Mouse (Mus musculus) kidney, adult 10 weeks (tissue): ENCODE measurements around the gene Tnnc1. TPM values are rescaled to one million over a fixed set of nuclear protein-coding genes. Genes with fewer than 3 reads are reported as not detected.

ENCODE experiments used
- polyA plus RNA-seq: library from polyadenylated mRNA; stranded (reverse); fragments of 350-450 nt; fragmentation: Illumina TruSeq; extraction: RNeasy Lipid Tissue Mini Kit (QIAGEN cat#74804); gene quantifications from one replicate; pipeline ENCODE4 v1.2.3, GENCODE M21; 2014; ENCODE audit warnings: low read depth, low replicate concordance

Gene Tnnc1
- polyA plus RNA-seq: not detected

DNA sequence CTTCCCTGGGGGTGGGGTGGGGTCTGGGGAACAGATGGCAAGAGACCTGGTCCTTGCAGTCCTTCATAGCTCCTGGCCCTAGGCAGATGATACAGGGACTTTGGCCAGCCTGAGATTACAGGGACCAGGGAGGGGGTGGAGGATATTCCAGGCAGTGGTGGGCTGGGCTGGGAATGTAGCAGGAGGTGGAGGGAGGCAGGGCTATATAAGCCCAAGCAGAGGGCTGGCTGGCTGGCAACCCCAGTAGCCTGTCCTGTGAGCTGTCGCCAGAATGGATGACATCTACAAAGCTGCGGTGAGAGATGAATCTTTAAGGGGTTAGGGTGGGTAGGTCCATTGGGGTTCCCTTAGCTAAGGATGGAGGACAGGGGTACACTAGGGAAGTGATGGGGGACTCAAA lies at the start of gene Tnnc1:
TSS of gene Tnnc1 (plus strand) at position 229 of the 400 bp plus-strand sequence.

DNA sequence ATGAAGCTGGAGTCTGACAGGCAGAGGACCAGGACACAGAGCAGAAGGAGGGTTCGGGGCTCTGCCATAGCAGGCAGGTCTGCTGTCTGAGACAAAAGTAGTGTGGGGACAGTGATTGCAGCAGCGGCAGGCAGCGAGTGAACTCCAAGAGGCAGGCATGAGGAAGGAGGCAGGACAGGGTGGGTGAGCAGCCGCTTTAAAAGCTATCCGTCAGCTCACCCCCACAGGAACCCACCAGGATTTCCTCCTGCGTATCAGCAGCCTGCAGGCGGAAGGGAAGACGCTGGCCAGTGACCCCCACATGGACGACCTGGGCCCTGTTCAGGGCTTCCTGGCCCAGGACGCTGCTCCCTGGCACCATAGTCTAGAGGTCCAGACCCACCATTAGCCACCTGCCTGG lies 39.7 kb upstream of the Tnnc1 start, which contains the start of gene Stab1:
TSS of gene Stab1 (minus strand) at position 217 of the 400 bp plus-strand sequence.

DNA sequence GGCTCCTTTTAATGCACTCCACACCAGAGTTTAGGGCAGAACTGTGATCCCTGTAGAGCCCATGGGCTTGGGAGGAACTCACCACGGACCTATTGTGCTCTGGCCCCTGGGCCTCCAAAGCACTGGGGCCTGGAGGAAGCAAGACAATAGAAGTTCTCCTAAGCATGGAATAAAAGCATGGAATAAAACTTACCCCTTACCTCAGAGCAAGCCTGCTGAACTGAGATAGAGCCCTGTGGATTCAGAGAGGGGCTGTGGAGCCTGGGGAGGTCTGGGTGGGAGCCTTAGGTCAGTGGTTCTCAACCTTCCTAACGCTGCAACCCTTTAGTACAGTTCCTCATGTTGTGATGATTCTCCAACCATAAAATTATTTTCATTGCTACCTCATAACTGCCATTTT lies 8.7 kb downstream of the Tnnc1 start, which contains the start of gene Nisch:
TSS of gene Nisch (minus strand) at position 101 of the 400 bp plus-strand sequence.

DNA sequence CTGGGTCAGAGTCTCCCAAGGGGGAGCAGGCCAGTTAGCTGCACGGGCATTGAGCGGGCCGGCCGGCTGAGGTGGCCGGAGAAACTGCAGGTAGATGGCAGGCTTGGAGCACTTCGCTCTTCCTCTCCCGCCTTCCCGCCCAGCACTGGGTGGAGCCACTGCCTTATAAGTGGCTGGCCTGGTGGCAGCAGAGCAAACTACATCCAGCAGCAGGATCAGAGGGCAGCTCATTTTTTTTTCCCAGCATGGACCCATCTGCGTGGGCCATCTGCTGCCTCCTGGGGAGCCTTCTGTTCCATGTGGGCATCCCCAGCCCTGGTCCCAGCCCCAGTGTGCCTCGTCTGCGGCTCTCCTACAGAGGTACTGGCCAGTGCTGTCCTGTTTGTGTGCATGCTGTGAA lies 9.6 kb downstream of the Tnnc1 start, which contains the start of gene Sema3g:
TSS of gene Sema3g (plus strand) at position 195 of the 400 bp plus-strand sequence.

DNA sequence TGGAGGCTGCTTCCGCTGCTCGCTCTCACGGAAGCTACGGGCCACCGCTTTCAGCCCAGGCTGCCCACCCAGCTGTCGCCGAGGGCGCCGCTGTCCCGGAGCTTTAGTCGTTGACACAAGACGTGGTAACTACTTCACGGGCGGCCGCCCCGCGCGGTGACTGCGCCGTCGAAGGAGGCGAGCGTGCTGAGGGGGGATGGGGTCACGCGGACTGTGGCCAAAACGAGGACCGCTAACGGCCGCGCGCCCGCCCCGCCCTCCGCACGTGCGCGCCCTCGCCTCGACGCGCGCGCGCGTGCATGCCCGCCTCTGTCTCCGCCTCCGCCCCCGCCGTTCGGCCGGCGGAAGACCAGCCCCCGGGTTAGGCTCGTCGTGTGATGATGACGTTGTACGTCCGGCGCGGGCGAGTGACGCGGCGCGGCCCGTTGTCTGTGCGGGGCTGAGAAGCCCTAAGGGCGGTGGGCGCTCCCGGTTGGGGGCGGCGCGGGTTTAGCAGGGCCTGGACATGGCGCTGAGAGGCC lies 43.0 kb downstream of the Tnnc1 start, which contains the start of the genes Phf7 and Bap1:
TSS of gene Phf7 (minus strand) at position 234 of the 521 bp plus-strand sequence.
TSS of gene Bap1 (plus strand) at position 367 of the 521 bp plus-strand sequence.

Other genes with a start within 250 kb of the Tnnc1 start
- 76.0 TPM for gene Glt8d1, start 206.9 kb upstream of the Tnnc1 start, polyA plus RNA-seq
- 429 TPM for gene Spcs1, start 206.6 kb upstream of the Tnnc1 start, polyA plus RNA-seq
- gene Pbrm1, start 189.2 kb upstream of the Tnnc1 start, polyA plus RNA-seq: 62.8 TPM
- 90.1 TPM for gene Gnl3, start 189.2 kb upstream of the Tnnc1 start, polyA plus RNA-seq
- gene Smim4, start 79.4 kb upstream of the Tnnc1 start, polyA plus RNA-seq: 24.4 TPM
- 1.1 TPM for gene Nt5dc2, start 77.3 kb upstream of the Tnnc1 start, polyA plus RNA-seq
- gene Stab1, start 39.7 kb upstream of the Tnnc1 start, polyA plus RNA-seq: 0.97 TPM
- gene Nisch, start 8.6 kb downstream of the Tnnc1 start, polyA plus RNA-seq: 54.5 TPM
- 6.5 TPM for gene Sema3g, start 9.5 kb downstream of the Tnnc1 start, polyA plus RNA-seq
- gene Phf7, start 43.0 kb downstream of the Tnnc1 start, polyA plus RNA-seq: 15.3 TPM
- gene Bap1, start 43.1 kb downstream of the Tnnc1 start, polyA plus RNA-seq: 5.7 TPM
- not detected for gene Dnah1, start 115.6 kb downstream of the Tnnc1 start, polyA plus RNA-seq
- gene Capn7, start 128.3 kb downstream of the Tnnc1 start, polyA plus RNA-seq: 114 TPM
- 63.8 TPM for gene Sh3bp5, start 227.8 kb downstream of the Tnnc1 start, polyA plus RNA-seq